Mouse (Mus musculus): ENCODE data around the gene Micu2. TPM values are rescaled to one million over a fixed set of nuclear protein-coding genes. Genes with fewer than 3 reads are reported as not detected.

Micu2 gene
- polyA plus RNA-seq, 1 experiment: 20.1 TPM

DNA sequence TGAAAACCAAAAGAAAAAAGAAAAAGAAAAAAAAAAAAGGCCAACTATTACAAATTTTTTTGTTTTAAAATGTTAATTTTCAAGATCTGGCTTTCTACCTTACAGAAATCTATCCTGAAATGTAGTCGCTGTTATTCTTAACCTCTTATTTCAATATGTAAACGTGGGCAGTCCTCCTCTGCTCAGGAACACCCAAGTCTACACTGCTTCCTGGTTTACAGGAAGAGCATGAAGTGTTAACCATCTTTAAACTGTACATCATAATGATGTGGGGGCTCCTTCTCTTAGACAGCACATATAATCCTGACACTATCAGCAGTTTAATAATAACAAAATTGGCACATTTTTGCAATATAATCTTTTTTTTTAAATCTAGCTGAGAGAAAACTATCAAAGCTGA is 113.0 kb downstream of the Micu2 start:
- H3K4me3 ChIP-seq (ENCODE audit: insufficient read depth, low read length): no peak overlapping the region
- H3K4me1 ChIP-seq (ENCODE audit: control insufficient read depth, insufficient read depth, low read length): peaks cover 11% of the 10 kb centered on the region; the same call in 1 of the 2 replicates
- H3K27ac ChIP-seq (ENCODE audit: insufficient read depth, low read length): no peak overlapping the region
- TF ChIP-seq CTCF (IDR thresholded peaks at IDR 0.05; ENCODE audit: extremely low read depth, insufficient read depth, low read length) (no peak), POLR2A (IDR thresholded peaks at IDR 0.05; ENCODE audit: extremely low read depth, insufficient read depth, low read length) (no peak)

GRCm38 (mm10) chr14:57883341-57883740 is 115.7 kb downstream of the Micu2 start:
- no peak overlapping the region for H3K4me3 ChIP-seq (ENCODE audit: insufficient read depth, low read length)
- H3K27ac ChIP-seq (ENCODE audit: insufficient read depth, low read length): no peak overlapping the region
- H3K4me1 ChIP-seq (ENCODE audit: control insufficient read depth, insufficient read depth, low read length): peaks cover 11% of the 10 kb centered on the region; the same call in 1 of the 2 replicates
- TF ChIP-seq CTCF (IDR thresholded peaks at IDR 0.05; ENCODE audit: extremely low read depth, insufficient read depth, low read length): no peak
- no peak for TF ChIP-seq POLR2A (IDR thresholded peaks at IDR 0.05; ENCODE audit: extremely low read depth, insufficient read depth, low read length)

GRCm38 (mm10) chr14:57882720-57883119 is 116.3 kb downstream of the Micu2 start:
- peaks cover 8% of the 10 kb centered on the region; the same call in 1 of the 2 replicates for H3K4me1 ChIP-seq (ENCODE audit: control insufficient read depth, insufficient read depth, low read length)
- no peak for TF ChIP-seq CTCF (IDR thresholded peaks at IDR 0.05; ENCODE audit: extremely low read depth, insufficient read depth, low read length)
- no peak for TF ChIP-seq POLR2A (IDR thresholded peaks at IDR 0.05; ENCODE audit: extremely low read depth, insufficient read depth, low read length)
- no peak overlapping the region for H3K27ac ChIP-seq (ENCODE audit: insufficient read depth, low read length)
- H3K4me3 ChIP-seq (ENCODE audit: insufficient read depth, low read length): no peak overlapping the region

- Histone ChIP-seq H3K4me1 (ENCODE audit: control insufficient read depth, insufficient read depth, low read length) (peaks cover 5% of the 10 kb centered on the region; the same call in 1 of the 2 replicates), H3K4me3 (ENCODE audit: insufficient read depth, low read length) (no peak overlapping the region), H3K27ac (ENCODE audit: insufficient read depth, low read length) (no peak overlapping the region)
- no peak for TF ChIP-seq POLR2A (IDR thresholded peaks at IDR 0.05; ENCODE audit: extremely low read depth, insufficient read depth, low read length)
- no peak for TF ChIP-seq CTCF (IDR thresholded peaks at IDR 0.05; ENCODE audit: extremely low read depth, insufficient read depth, low read length)
These were observed 117.3 kb downstream of the Micu2 start for GRCm38 (mm10) chr14:57881793-57882192.

GRCm38 (mm10) chr14:57881074-57881473 is 118.0 kb downstream of the Micu2 start:
- Histone ChIP-seq H3K27ac (ENCODE audit: insufficient read depth, low read length) (no peak overlapping the region), H3K4me1 (ENCODE audit: control insufficient read depth, insufficient read depth, low read length) (peaks cover 5% of the 10 kb centered on the region; the same call in 1 of the 2 replicates), H3K4me3 (ENCODE audit: insufficient read depth, low read length) (no peak overlapping the region)
- TF ChIP-seq CTCF (IDR thresholded peaks at IDR 0.05; ENCODE audit: extremely low read depth, insufficient read depth, low read length) (no peak), POLR2A (IDR thresholded peaks at IDR 0.05; ENCODE audit: extremely low read depth, insufficient read depth, low read length) (no peak)

DNA sequence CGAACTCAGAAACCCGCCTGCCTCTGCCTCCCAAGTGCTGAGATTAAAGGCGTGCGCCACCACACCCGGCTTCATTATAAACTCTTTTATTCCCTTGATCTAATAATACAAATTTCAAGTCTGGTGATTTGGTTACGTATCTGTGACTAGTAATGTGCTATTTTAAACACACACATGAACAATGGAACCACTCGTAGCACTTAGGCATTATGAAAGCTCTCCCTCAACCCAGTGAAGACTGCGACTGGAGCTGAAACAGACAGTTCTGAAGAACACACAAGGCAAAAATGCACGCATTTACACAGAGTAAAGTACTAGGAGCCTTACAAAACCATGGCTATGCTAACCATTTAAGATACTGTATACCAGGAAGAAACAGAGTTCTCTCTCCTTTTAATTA is 121.1 kb downstream of the Micu2 start:
- peaks cover 5% of the 10 kb centered on the region; the same call in 1 of the 2 replicates for H3K4me1 ChIP-seq (ENCODE audit: control insufficient read depth, insufficient read depth, low read length)
- TF ChIP-seq POLR2A (IDR thresholded peaks at IDR 0.05; ENCODE audit: extremely low read depth, insufficient read depth, low read length) (no peak), CTCF (IDR thresholded peaks at IDR 0.05; ENCODE audit: extremely low read depth, insufficient read depth, low read length) (no peak)
- H3K4me3 ChIP-seq (ENCODE audit: insufficient read depth, low read length): no peak overlapping the region
- H3K27ac ChIP-seq (ENCODE audit: insufficient read depth, low read length): no peak overlapping the region

DNA sequence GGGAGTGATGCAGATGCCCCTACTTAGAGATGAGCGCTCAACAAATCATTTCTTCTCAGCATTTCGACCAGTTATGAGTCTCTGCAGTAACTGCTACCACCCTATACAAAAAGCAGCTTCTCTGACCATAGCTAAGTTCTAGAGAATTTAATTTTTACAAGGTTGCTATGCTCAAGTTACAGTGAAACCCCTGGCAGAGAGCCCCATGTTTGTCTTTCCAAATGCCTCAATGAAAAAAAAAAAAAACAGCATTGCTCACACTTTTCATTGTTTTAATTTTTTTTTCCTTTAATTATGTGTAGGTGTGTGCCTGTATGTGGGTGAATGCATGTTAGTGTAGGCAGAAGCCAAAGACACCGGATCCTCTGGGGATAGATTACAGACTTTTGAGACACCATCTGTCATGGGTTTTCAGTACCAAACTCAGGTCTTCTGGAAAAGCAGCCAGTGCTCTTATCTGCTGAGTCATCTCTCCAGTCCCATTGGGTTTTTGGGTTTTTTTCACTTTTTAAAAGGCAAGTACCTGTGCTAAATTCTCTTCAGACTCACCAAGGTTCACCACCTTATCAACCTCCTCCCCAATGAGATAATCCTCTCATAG is 132.3 kb downstream of the Micu2 start:
- peaks cover 5% of the 10 kb centered on the region for H3K4me1 ChIP-seq (ENCODE audit: control insufficient read depth, insufficient read depth, low read length)
- H3K27ac ChIP-seq (ENCODE audit: insufficient read depth, low read length): peak overlapping the region; percentile 46; the same call in 1 of the 2 replicates
- no peak overlapping the region for H3K4me3 ChIP-seq (ENCODE audit: insufficient read depth, low read length)
- no peak for TF ChIP-seq POLR2A (IDR thresholded peaks at IDR 0.05; ENCODE audit: extremely low read depth, insufficient read depth, low read length)
- TF ChIP-seq CTCF (IDR thresholded peaks at IDR 0.05; ENCODE audit: extremely low read depth, insufficient read depth, low read length): no peak

Other genes with a start within 250 kb of the Micu2 start
- gene Lats2, start 240.9 kb downstream of the Micu2 start, polyA plus RNA-seq (2012; rRNA removed): 14.4 and 16.7 TPM in 2 replicates
- gene Sap18, start 201.1 kb downstream of the Micu2 start, polyA plus RNA-seq (2012; rRNA removed): 25.6 and 37.8 TPM in 2 replicates
- 0.62 and 0.67 TPM in 2 replicates for gene Ska3, start 173.1 kb downstream of the Micu2 start, polyA plus RNA-seq (2012; rRNA removed)
- gene Mrpl57, start 173.0 kb downstream of the Micu2 start, polyA plus RNA-seq (2012; rRNA removed): 61.4 and 65.6 TPM in 2 replicates
- 28.2 and 28.7 TPM in 2 replicates for gene Zdhhc20, start 109.0 kb downstream of the Micu2 start, polyA plus RNA-seq (2012; rRNA removed)
- gene Fgf9, start 71.3 kb upstream of the Micu2 start, polyA plus RNA-seq (2012; rRNA removed): 18.0 and 20.5 TPM in 2 replicates